Mouse (Mus musculus): Measurements from ENCODE around the gene Hint1. TPM values are rescaled to one million over a fixed set of nuclear protein-coding genes. Genes with fewer than 3 reads are reported as not detected.

Gene Hint1
- total RNA-seq (2012; rRNA removed) (1,034 and 1,097 TPM in 2 replicates), total RNA-seq (2014; rRNA removed) (1,162 and 1,228 TPM in 2 replicates), polyA plus RNA-seq (2012; ENCODE audit: insufficient read length, low read depth) (854 and 997 TPM in 2 replicates)

DNA sequence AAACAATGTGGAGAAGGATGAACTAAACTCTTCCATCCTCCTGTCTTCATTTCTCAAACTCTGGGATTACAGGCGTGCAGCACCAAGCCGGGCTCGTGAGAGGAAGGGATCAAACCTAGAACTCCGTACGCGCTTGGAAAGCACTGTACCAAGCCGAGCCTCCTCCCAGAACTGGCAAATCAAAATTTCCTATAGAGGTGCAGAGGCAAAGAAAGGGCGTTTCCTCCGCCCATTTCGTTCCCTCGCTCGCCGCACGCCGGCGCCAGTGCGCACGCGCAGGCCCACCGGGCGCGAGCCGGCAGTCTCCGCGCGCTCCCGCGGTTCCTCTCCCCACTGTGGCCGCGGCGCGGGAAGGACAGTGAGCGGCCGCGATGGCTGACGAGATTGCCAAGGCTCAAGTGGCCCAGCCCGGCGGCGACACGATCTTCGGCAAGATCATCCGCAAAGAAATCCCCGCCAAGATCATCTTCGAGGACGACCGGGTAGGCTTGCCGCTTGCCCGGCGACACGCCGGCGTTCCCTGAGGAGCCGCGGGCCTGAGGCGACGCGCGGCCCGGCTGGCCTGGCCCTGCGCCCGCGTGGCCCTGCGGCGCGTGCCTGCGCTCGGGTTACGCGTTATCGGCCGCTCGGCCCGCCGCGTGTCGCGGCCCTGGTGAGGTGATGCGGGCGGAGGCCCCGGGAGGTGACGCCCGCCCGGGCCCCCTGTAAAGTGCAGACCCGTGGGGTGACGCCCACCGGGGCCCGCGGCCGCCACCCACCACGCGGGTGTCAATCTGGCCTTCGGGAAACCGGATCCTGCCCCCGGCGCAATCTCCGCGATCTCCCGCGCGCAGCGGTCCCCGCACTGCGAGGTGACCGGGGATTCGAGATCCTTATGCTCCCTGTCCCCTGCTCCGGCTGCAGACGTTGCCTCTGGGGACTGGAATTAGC, at the start of gene Hint1:
Gene Hint1, plus strand, starts transcription at position 265 of the 930 bp plus-strand sequence.
- Histone ChIP-seq H3K27me3 (replicated peaks) (no peaks in the 10 kb centered on the region), H3K36me3 (replicated peaks in 1 of 2; ENCODE audit: control insufficient read depth in 1 of 2, insufficient read depth in 1 of 2, low read length in 1 of 2) (peaks cover 18 to 33% of the 10 kb centered on the region in 2 experiments), H3K4me1 (ENCODE audit: control insufficient read depth in 1 of 2, insufficient read depth in 2 of 2) (peaks cover 7 to 47% of the 10 kb centered on the region in 2 experiments), H3K9me3 (replicated peaks; ENCODE audit: low read length) (no peaks in the 10 kb centered on the region), H3K79me2 (replicated peaks; ENCODE audit: control insufficient read depth, extremely low read depth, insufficient read depth, poor library complexity, severe bottlenecking) (peaks cover 33% of the 10 kb centered on the region), H3K4me3 (replicated peaks in 1 of 3; ENCODE audit: low read depth in 2 of 3, low read length in 2 of 3, poor library complexity in 1 of 3) (peak within 1 kb of the TSS; percentile 70 to 97 (median 91)), H3K4me2 (ENCODE audit: insufficient read depth, low read depth, poor library complexity, severe bottlenecking) (peak within 1 kb of the TSS; percentile 76), H3K9ac (ENCODE audit: insufficient read depth, low read depth) (peak within 1 kb of the TSS; percentile 99), H3K27ac (ENCODE audit: insufficient read depth, low read depth) (peak within 1 kb of the TSS; percentile 81)
- DNase-seq (ENCODE audit: extremely low read depth): peak; percentile 95
- in situ Hi-C loops (cut with MboI; ENCODE audit: low pct_ligation_motif_present, low pct_unique_long_range_greater_than_20kb, low sequenced_read_pairs): loop anchor here (10.0 kb wide), 2 partner anchors 342 to 552 kb away; partner anchors contain the start of gene Rapgef6
- dilution Hi-C loops (cut with MboI; ENCODE audit: extremely low pct_ligation_motif_present, extremely low pct_unique_long_range_greater_than_20kb, low sequenced_read_pairs): no loop called here
- TF ChIP-seq JUN (IDR thresholded peaks at IDR 0.05; ENCODE audit: insufficient read depth, low read depth, low read length): no peak
- peak; percentile 98 for TF ChIP-seq NELFE (IDR thresholded peaks at IDR 0.05; ENCODE audit: low read depth, low read length)
- peak; percentile 87 for TF ChIP-seq MXI1 (IDR thresholded peaks at IDR 0.05; ENCODE audit: low read depth, low read length)
- no peak for TF ChIP-seq MAFK (IDR thresholded peaks at IDR 0.05; ENCODE audit: insufficient replicate concordance, low read length)
- TF ChIP-seq CHD1 (IDR thresholded peaks at IDR 0.05; ENCODE audit: low read depth, low read length): no peak
- TF ChIP-seq IRF4 (IDR thresholded peaks at IDR 0.05; ENCODE audit: low read depth, low read length): peak; percentile 45; the same call in 1 of the 2 replicates
- TF ChIP-seq ETS1 (conservative IDR thresholded peaks at IDR 0.05; ENCODE audit: low read depth, low read length): no peak
- TF ChIP-seq KAT2A (IDR thresholded peaks at IDR 0.05; ENCODE audit: insufficient replicate concordance, low read length): 0 out of 2 replicates have a peak, but pooled peaks have one; percentile 62
- TF ChIP-seq POLR2AphosphoS2 (IDR thresholded peaks at IDR 0.05; ENCODE audit: low read depth, low read length): peak; percentile 96
- TF ChIP-seq PAX5 (IDR thresholded peaks at IDR 0.05; ENCODE audit: low read length): no peak
- peak; percentile 91 for TF ChIP-seq TBP (conservative IDR thresholded peaks at IDR 0.05; ENCODE audit: low read depth, low read length)
- 0 out of 2 replicates have a peak, but pooled peaks have one; percentile 41 for TF ChIP-seq RCOR1 (conservative IDR thresholded peaks at IDR 0.05; ENCODE audit: low read depth, low read length)
- no peak for TF ChIP-seq USF2 (conservative IDR thresholded peaks at IDR 0.05; ENCODE audit: low read depth, low read length)
- TF ChIP-seq HCFC1 (IDR thresholded peaks at IDR 0.05; ENCODE audit: low read depth, low read length): 0 out of 2 replicates have a peak, but pooled peaks have one; percentile 38
- TF ChIP-seq MAX (IDR thresholded peaks at IDR 0.05; ENCODE audit: low read length): peak; percentile 71; the same call in 1 of the 2 replicates
- TF ChIP-seq MYC (IDR thresholded peaks at IDR 0.05; ENCODE audit: low read depth, low read length): peak; percentile 88
- TF ChIP-seq GABPA (IDR thresholded peaks at IDR 0.05; ENCODE audit: insufficient replicate concordance, low read depth, low read length): no peak
- TF ChIP-seq JUND (conservative IDR thresholded peaks at IDR 0.05; ENCODE audit: low read depth, low read length): no peak
- TF ChIP-seq E2F4 (IDR thresholded peaks at IDR 0.05; ENCODE audit: insufficient replicate concordance, low read depth, low read length): peak; percentile 83; the same call in 1 of the 2 replicates
- TF ChIP-seq ELF1 (IDR thresholded peaks at IDR 0.05; ENCODE audit: low read depth, low read length): peak; percentile 64
- TF ChIP-seq USF1 (IDR thresholded peaks at IDR 0.05; ENCODE audit: low read depth, low read length): no peak
- peak; percentile 98 for TF ChIP-seq POLR2A (IDR thresholded peaks at IDR 0.05; ENCODE audit: low read depth, low read length)
- TF ChIP-seq BHLHE40 (IDR thresholded peaks at IDR 0.05; ENCODE audit: low read depth, low read length): no peak
- no peak for TF ChIP-seq ZC3H11A (IDR thresholded peaks at IDR 0.05; ENCODE audit: low read depth, low read length)
- TF ChIP-seq UBTF (IDR thresholded peaks at IDR 0.05; ENCODE audit: low read depth, low read length): no peak
- TF ChIP-seq CHD2 (IDR thresholded peaks at IDR 0.05; ENCODE audit: low read length): no peak
- TF ChIP-seq MAZ (IDR thresholded peaks at IDR 0.05; ENCODE audit: low read depth, low read length): 0 out of 2 replicates have a peak, but pooled peaks have one; percentile 25
- no peak for TF ChIP-seq ZKSCAN1 (IDR thresholded peaks at IDR 0.05; ENCODE audit: borderline replicate concordance, low read depth, low read length)
- peak; percentile 92 for TF ChIP-seq TCF12 (IDR thresholded peaks at IDR 0.05; ENCODE audit: low read depth, low read length)
- TF ChIP-seq NRF1 (IDR thresholded peaks at IDR 0.05; ENCODE audit: low read depth, low read length): peak; percentile 99
- peak; percentile 92; the same call in 1 of the 2 replicates for TF ChIP-seq ZMIZ1 (IDR thresholded peaks at IDR 0.05; ENCODE audit: low read depth, low read length)
- TF ChIP-seq ZNF384 (IDR thresholded peaks at IDR 0.05; ENCODE audit: low read depth, low read length): no peak
- TF ChIP-seq SMC3 (IDR thresholded peaks at IDR 0.05; ENCODE audit: low read depth, low read length): no peak
- peak; percentile 85 for TF ChIP-seq SIN3A (IDR thresholded peaks at IDR 0.05; ENCODE audit: low read length)
- TF ChIP-seq MEF2A (IDR thresholded peaks at IDR 0.05; ENCODE audit: borderline replicate concordance, low read depth, low read length): peak; percentile 57; the same call in 1 of the 2 replicates
- no peak for TF ChIP-seq EP300 (IDR thresholded peaks at IDR 0.05; ENCODE audit: low read length)
- TF ChIP-seq CTCF (conservative IDR thresholded peaks at IDR 0.05 in 1 of 2, IDR thresholded peaks at IDR 0.05 in 1 of 2; ENCODE audit: low read depth in 2 of 2, low read length in 2 of 2): peak in 1 of 2 experiments; percentile 43; a peak in 2 of 4 replicates

Measured in CH12.LX (cell line).